Mouse (Mus musculus) cerebellum, adult 11-12 months (tissue): ENCODE data around the gene Sstr1.

Experiments used
- DNase-seq: peaks from one replicate; pipeline ENCODE4 v3.0.0; 2022

The Sstr1 gene

GRCm38 (mm10) chr12:58211163-58212071, at the start of gene Sstr1:
Sstr1 (plus strand) TSS chr12:58211772.
- DNase-seq = no peak

GRCm38 (mm10) chr12:58198810-58199209, 12.8 kb upstream of the Sstr1 start:
- DNase-seq = no peak

GRCm38 (mm10) chr12:58201190-58201589, 10.4 kb upstream of the Sstr1 start:
- no peak for DNase-seq

- no peak for DNase-seq
Measured at GRCm38 (mm10) chr12:58207956-58208355, 3.6 kb upstream of the Sstr1 start.

- DNase-seq = no peak
Measured at GRCm38 (mm10) chr12:58212261-58212923, 820 bp downstream of the Sstr1 start.

GRCm38 (mm10) chr12:58212924-58213450, 1.4 kb downstream of the Sstr1 start:
- no peak for DNase-seq

GRCm38 (mm10) chr12:58213451-58214288, 2.1 kb downstream of the Sstr1 start:
- DNase-seq = no peak

GRCm38 (mm10) chr12:58214289-58215136, 2.9 kb downstream of the Sstr1 start:
- no peak for DNase-seq

GRCm38 (mm10) chr12:58216218-58216617, 4.6 kb downstream of the Sstr1 start:
- no peak for DNase-seq

GRCm38 (mm10) chr12:58219078-58219477, 7.5 kb downstream of the Sstr1 start:
- DNase-seq = no peak

GRCm38 (mm10) chr12:58225644-58226043, 14.1 kb downstream of the Sstr1 start:
- DNase-seq = no peak

- no peak for DNase-seq
Measured at GRCm38 (mm10) chr12:58232489-58232888, 20.9 kb downstream of the Sstr1 start.

- no peak for DNase-seq
Measured at GRCm38 (mm10) chr12:58251901-58252300, 40.3 kb downstream of the Sstr1 start.
